Mouse (Mus musculus): Measurements from ENCODE around the gene Shroom3.
A peak's percentile ranks its signal among the peaks of the same experiment; 100 is the strongest.

The Shroom3 gene

DNA sequence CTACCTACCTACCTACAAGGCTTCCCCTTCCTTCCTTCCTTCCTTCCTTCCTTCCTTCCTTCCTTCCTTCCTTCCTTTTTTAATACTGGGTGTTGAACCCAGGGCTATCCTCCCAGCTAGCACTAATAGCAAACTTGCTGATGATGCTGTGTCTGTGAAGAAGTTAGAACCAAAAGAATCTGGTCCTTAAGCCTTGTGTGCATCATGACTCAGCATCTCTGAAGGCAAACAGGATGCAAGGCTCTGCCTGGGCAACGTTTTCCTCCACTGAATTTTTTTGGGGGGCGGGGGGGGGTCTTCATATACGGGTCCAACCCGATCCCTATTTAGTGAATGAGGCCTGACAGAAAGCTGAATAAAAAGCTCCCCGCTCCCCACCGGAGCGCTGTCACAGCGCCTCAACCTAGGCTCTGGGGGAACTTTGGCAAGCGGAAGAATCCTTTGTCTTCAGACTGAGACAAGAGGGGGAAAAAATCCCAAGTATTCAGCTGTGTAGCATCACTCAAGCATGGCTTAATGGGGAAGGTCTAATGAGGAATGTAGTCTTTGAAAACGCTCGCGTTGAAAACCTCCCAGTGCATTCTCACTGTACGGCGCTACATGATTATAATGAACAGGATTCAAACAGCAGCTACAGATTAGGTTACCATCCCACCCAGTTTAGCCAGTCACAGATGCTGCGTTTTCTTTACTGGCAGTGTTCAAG is 15.0 kb downstream of the Shroom3 start:
- DNase-seq (ENCODE audit: extremely low spot score, low read depth, low spot score), result no peak

DNA sequence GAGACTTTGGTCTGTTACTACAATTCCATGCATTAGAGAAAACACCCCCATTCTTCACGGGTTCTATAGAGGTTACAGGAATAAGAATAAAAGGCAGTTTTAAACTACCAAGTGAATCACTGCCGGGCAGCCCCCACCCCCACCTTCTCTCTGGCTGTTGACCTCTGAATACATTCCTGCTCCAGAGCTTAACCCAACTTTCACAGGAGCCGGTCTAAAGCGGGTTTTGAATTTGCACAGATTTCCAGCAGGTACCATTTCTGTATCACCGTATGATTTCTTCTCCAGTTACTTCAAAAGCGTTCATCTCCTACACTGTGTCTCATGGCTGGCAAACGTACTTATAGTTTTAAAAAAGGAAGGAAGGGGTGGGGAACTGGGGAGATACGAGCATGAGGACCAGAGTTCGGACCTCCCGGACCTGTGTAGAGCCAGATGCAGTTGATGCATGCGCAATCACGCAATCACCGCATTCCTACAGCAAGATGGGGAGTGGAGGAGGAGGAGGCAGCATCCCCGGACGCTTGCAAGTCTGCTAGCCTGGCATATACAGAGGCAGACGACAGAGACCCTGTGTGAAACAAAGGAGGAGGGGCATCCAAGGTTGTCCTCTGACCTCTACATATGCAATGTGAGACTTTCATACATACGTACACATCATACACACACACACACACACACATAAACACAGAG is 15.7 kb downstream of the Shroom3 start:
- no peak for DNase-seq (ENCODE audit: extremely low spot score, low read depth, low spot score)

DNA sequence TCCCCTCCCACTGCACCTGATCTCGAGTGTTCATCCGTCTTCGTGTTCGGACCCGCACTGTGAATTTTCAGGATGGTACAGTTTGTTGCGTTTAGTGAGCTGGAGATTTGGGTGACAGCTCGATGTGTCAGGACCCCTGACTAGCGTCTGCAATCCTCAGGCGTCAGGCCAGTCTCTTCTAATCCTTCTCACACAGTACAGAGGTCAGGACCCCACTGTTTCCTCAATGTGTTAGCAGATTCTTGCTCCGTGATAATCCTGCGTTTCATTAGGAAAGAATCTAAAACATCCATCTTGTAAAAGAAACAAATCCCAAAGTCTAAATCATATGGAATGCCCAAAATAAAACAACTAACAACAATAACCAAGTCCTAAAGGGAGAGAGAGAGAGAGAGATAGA is 18.5 kb downstream of the Shroom3 start:
- DNase-seq (ENCODE audit: extremely low spot score, low read depth, low spot score), result no peak

DNA sequence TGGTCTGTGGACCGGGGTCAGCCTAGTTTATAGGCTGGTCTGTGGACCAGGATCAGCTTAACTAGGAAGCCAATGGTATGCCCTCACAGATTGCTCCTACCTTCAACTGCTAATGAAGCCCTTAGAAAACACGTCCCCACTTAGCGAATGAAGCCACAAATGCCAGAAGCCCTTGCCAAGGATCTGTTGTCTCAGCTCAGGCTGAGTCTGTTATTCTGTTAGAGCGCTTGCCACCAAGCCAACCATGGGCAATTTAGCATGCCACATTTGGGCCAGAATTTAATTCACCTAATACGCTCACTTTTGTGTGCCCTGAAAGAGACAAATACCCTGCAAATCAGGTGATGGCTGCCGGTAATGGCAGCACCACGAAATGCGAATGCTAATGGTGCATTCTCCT is 20.4 kb downstream of the Shroom3 start:
- DNase-seq (ENCODE audit: extremely low spot score, low read depth, low spot score), result no peak

DNA sequence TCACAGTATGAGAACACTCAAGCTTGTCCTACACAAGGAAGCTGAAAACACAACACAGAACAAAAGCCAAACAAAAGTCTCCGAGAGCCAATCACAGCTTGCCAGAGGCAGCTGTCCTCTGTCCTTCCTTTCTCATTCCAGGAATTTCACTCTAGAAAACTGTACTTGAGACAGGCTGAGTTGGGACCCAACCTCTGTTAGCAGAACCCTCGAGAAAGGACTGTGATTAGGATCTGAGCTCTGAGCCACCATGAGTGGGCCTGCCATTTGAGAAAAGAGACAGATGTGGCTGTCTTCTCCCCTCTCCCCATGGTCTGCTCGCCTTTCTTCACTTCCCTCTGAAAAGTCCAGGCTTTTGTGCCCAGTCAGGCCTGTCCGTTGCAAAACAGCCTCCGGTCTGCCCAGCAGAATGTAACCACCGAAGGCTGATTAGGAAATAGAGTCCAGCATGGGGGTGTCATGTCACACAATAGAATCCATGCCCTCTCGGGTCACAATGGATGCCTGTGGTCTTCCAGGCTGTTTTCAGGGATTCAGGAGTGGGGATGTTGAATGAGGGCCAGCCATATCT is 24.8 kb downstream of the Shroom3 start:
- DNase-seq (ENCODE audit: extremely low spot score, low read depth, low spot score), result no peak

DNA sequence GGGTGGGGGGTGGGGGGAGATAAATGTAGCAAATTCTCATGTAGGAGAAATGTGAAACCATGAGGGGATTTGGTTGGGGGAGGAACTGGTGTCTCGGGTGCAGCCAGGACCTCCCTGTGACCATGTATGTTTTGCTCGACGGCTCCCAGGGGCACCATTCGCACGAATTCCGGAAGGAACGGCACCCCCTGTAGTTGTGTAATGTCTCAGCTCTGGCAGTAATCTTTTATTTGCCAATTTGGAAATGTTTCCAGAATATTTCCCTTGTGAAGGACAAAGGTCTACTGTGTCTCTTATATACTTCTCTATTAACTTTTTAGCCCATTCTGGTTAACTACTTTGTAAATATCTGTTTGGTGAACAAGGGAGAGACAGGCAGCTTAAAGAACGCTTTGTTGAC is 27.5 kb downstream of the Shroom3 start:
- no peak for DNase-seq (ENCODE audit: extremely low spot score, low read depth, low spot score)

DNA sequence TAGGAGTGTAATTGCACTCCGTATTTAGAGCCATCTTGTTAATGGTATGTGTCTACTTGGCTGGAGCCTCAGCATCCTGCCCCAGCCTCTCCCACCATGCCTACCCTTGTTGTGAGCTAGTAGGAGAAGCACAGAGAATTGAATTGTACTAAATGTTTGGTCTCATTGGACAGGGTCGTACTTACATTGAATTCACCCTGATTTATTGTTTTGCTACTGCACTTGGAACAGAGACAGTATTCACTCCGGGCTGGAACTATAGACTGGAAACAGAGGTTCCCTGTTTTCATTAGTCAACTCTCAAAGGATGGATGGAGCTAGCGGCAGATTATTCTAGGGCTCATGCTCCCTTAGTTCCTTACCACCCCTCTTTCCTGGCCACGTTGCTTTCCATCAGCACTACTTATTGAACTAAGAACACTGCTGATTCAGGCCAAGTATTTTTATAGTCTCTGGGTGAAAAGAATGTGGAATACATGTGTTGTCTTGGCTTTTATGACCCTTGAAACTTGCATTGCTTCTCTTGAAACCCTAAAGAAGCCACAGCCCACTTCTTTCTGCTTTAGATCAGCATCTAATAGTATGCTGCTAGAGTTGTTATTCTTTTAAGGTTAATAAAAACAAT is 28.5 kb downstream of the Shroom3 start:
- DNase-seq (ENCODE audit: extremely low spot score, low read depth, low spot score), result no peak

DNA sequence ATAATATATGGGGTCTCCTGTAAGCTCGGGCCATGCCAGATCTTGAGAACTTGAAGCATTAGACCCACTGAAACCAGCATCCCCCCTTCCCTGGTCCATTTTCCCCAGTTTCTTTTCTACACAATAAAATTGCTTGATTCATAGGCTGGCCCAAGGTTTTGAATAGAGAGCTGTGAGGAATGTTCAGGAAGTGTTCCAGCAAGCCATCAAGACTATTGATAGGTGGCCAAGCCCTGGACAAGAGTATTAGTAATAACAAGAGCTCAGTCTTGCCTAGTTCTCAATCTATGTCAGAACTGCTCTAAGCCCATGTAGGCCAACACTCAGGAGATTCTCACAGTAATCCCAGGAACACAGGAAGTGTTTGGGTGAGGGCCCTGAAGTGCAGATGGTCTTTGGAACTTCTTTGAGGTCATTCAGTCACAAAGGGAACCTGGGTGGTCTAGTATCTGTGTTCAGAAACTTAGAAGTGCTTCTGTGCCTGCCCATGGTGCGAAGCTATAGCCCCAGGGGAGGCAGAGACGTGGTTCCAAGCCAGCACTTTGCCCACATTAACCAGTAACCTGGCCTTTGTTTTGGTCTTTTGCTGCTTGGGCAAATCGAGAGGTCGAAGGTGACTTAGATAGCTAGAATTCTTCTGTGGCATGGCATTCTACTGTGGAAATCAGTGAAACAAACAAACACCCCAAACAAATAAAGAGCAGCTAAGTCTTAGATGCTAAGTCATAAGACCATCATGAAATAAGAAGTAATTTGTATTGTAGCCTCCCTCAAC is 29.6 kb downstream of the Shroom3 start:
- DNase-seq (ENCODE audit: extremely low spot score, low read depth, low spot score), result no peak

DNA sequence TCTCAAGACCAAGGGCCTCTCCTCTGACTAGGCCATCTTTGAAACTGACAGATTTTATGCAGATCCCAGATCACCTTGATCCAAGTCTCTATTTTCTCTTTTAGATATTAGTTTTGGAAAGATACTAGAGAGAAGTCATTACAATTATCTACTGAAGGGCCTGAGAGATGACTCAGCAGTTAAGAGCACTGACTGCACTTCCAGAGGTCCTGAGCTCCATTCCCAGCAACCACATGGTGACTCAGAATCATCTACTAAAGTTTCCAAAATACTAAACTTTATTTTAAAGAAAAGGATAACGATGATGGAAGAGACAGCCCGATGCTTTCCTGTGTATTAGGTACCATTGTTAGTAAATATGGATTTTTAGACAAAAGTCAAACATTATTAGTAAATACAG is 31.7 kb downstream of the Shroom3 start:
- DNase-seq (ENCODE audit: extremely low spot score, low read depth, low spot score), result no peak

DNA sequence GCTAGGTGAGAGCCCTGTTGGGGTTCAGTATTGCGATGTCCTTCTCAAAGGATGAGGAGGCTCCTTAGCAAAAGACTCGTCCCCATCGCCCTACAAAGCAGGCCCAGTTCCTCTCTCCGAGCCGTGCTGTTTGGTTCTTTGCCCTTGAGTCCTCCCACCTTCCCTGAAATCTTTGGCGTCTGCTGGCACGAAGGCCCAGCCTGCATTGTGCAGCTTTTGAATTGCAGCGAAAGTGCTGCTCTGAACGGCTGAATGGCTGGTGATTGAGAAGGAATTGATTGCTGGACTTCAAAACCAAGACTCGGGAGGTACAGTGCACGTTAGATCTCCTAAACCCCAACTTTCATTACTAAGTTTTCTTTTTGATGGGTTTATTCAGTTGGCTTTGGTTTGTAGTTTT is 32.1 kb downstream of the Shroom3 start:
- no peak for DNase-seq (ENCODE audit: extremely low spot score, low read depth, low spot score)

DNA sequence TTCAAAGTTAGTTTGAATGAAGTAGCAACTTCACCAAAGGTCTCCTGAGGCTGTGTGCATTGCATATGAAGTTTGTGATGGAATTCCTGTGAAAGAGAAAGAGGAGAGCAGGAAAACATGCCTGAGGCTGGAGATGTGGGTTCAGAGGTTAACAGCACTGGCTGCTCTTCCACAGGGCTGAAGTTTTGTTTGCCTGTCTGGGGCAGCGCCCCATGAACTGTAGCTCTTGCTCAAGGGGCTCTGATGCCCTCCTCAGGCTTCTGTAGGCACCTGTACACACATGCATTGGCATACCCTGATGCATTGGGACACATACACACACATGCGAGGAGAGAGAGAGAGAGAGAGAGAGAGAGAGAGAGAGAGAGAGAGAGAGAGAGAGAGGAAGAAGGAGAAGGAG is 32.7 kb downstream of the Shroom3 start:
- no peak for DNase-seq (ENCODE audit: extremely low spot score, low read depth, low spot score)

DNA sequence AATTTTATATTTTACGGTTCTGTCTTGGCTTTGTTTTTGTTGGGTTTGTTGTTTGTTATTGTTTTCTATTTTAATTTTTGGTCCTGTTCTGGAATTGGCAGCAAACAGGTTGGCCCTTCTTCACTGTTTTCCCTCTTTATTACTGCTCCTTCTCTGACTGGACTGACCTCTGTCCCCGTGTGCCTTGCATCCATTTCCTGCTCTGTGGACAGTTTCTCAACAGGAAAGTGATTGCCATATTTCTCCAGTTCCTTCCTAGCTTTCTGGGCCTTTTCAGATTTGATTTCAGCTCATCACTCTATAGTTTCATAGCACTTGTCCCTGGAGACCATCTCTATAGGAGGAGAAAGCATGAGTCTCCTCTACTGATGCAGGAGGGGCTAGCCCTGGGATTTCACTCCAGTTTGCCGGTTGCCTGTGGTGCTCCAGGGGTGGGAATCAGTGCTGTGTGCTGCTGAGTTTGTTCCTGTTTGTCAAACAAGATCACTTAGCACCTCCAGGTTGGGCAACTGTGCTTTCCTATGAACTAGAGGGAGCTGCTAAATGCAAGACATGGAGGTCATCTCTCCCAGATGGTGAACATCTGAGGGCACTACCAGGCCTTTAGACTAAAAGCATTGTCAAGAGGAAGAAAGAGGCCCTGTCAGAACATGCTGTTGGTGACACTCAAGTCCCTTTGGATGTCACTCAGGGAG is 34.6 kb downstream of the Shroom3 start:
- DNase-seq (ENCODE audit: extremely low spot score, low read depth, low spot score), result no peak

DNA sequence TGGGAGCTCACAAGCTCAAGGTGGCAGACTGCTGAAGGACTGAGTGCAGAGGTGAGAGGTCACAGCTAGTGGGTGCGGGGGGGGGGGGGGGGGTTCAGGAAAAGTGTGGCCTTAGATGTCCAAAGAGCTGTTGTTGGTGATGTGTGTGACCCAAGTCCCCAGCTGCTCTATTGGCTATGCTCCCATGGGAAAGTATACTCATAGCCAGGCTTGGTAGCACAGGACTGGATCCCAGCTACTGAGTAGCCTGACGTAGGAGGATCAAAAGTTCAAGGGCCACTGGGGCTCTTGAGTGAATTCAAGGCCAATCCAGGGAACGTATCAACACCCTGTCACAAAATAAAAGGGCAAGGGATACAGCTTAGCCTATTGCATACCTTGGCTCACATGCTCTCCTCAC is 35.6 kb downstream of the Shroom3 start:
- DNase-seq (ENCODE audit: extremely low spot score, low read depth, low spot score), result no peak

DNA sequence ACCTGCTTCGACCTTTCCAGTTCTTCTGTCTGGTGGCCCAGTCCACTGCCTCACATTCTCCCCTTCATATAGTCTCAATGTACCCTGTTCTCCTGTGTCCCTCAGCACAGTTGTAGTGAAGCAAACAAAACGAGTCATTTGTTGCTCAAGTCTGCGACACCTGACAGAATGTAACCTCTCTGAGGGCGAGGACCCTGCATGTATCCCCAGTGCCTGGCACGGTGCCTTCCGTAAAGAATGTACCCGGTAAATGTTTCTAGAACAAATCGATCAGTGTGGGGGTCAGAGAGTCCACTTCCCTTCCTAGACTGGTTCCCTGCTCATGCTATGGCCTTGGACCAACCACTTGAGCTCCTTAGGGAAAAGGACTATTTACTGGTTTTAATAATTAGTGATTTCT is 38.4 kb downstream of the Shroom3 start:
- DNase-seq (ENCODE audit: extremely low spot score, low read depth, low spot score), result no peak

DNA sequence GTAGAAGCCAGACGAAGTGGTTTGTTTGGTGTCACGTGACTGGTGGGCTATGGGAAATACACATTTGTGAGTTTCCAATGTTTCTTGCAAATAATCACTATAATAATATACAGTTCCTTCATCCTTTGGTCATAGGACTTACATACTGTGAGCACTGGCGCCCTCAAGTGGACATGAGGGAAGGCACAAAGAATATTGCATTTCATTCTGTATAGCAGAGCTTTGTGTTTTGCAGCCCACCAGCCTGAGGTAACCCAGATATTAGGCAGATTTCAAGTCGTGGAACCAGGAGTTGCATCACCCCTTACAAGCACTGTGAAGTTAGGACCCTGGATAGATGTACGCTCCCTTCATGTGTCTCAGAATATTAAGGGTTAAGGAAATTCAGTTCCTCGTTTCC is 42.7 kb downstream of the Shroom3 start:
- DNase-seq (ENCODE audit: extremely low spot score, low read depth, low spot score), result peak; percentile 46

DNA sequence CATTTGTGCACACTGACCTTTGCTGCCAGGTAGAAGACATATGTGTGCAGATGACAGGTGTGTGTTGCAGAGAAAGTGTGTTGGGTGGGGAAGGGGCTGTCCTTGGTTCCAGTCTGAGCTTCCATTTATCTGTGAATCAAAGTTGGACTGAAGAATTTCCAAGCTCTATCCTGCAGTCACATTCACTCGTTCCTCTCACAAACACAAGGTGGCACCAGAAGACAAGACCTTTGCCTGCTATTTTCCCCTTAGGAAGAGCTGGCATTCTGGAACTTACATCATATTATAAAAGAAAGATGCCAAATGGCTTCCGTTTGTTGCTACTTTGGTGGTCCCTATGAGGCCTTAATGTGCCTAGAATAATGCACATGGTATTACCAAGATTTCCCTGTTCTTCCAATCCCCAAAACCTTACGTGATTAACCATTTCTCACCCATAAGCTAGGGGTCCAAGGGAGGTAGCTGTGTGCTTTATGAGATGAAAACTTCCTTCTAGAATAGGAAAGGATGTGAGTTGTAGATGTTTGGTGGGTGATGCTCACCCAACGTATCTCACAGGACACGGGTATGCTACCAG is 45.1 kb downstream of the Shroom3 start:
- peak; percentile 26 for DNase-seq (ENCODE audit: extremely low spot score, low read depth, low spot score)

DNA sequence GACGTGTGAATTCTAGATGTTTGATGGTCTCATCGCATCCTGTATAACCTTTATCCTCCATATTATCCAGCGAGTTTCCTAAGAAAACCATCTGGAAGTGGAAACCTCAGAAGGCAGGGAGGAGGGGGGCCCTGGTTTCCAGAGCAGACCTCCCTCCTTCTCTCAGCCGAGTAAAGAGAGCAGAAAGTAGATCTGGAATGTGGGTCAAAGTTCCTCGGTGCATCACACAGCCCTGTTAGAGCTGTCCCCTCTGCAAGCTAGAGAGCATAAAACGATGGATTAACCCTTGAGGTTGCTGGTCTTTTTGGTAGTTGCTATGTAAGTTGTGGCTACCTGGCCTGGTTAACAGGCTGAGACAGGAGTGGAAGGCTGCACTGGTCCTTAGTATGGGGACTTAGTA is 46.0 kb downstream of the Shroom3 start:
- no peak for DNase-seq (ENCODE audit: extremely low spot score, low read depth, low spot score)

DNA sequence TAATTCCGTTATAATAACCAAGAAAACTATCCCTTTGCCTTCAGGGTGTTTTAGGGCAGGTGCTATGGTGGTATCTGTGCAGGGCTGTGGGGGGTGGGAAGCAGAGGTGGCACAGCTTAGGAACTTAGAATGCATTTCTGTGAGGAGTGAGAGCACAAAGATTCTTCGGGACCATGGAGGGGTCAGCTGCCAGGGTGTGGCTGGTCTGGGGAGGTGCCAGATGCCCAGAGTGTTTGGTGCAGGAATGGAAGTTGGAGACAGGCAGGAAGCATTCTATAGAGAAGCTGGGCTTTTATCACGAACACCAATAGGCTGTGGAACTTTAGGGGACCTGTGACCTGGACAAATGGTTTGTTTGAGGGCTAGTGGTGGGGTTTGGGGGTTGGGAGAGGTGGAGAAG is 58.6 kb downstream of the Shroom3 start:
- DNase-seq (ENCODE audit: extremely low spot score, low read depth, low spot score), result no peak

DNA sequence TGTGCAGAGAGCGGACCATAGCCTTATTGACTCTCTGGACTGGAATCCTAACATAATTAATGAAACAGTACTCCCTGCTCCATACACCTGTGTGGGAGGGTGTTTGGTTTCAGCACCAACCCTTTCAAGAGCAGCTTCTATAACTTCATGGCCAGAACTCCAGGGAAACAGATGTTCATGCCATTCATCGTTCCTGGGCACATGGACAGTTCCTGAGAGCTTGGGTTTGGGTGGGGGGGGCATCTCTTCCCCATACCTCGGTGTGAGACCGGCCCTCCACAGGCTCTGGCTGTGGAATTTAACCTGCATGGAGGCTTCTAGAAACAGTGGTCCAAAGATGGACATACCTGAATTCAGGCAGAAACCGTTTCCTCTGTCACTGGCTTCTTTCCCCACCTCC is 59.5 kb downstream of the Shroom3 start:
- no peak for DNase-seq (ENCODE audit: extremely low spot score, low read depth, low spot score)

Measured in hindlimb bud, embryonic 11.5 days (tissue).